Mouse (Mus musculus): ENCODE data around the gene Mycbpap. TPM values are rescaled to one million over a fixed set of nuclear protein-coding genes. Genes with fewer than 3 reads are reported as not detected.
A peak's percentile ranks its signal among the peaks of the same experiment; 100 is the strongest.

The Mycbpap gene
- total RNA-seq, 2 experiments from 2014 or later, result 5.9 to 6.3 TPM

DNA sequence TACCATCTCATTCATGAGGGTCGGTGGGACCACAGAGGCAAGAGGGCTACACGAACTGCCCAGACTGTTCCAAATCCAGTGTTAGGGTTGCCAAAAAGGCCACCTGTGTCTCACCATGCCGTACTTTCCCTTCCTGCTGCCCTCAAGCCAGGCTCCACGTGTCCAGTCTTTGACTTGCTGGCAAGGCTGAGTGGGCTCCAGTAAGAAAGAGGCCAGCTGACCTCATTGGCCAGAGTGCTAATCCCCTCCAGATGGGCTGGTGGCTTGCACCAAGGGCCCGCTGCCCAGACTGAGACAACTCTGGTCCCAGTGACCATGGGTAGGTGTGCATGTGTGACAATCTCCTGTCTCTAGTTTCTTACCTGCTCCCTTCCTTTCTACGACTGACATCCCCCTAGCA is 43.9 kb downstream of the Mycbpap start:
- DNase-seq, result no peak

DNA sequence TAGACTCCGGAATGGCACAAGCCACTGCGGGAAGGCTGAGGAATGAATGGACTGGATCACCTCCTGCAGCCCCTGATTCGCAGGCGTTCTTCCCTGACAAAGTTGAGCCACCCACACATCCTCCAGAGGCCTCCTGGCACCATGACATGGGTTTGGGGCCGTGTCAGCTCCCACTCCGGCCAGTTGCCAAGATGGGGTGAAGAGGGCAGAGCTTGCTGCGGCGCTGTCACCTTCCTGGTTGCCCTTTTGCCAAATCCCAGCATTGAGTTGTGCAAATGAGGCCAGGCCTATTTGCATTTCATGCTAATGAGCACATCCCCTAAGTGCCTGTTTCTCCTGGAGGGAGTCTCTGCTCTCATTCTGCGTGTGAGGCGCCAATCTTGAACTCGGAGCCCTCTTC is 45.8 kb downstream of the Mycbpap start:
- DNase-seq, result no peak

DNA sequence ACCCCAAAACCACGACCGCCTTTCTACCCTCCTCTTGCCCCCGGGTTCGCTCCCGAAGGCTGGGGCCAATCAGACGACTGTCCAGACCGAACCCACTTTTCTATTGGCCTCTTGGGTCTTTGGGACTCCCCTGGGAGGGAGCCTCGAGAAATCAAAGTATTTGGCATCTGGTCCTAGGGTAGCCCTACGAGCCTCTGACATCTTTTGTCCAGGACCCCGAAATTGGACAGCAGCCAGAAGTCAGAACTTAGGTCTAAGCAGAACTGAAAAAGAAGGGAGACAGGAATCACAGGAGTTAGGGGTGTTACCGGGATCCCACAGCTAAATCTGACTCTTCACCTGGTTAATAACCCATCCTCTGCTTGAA is 47.0 kb downstream of the Mycbpap start:
- no peak for DNase-seq

DNA sequence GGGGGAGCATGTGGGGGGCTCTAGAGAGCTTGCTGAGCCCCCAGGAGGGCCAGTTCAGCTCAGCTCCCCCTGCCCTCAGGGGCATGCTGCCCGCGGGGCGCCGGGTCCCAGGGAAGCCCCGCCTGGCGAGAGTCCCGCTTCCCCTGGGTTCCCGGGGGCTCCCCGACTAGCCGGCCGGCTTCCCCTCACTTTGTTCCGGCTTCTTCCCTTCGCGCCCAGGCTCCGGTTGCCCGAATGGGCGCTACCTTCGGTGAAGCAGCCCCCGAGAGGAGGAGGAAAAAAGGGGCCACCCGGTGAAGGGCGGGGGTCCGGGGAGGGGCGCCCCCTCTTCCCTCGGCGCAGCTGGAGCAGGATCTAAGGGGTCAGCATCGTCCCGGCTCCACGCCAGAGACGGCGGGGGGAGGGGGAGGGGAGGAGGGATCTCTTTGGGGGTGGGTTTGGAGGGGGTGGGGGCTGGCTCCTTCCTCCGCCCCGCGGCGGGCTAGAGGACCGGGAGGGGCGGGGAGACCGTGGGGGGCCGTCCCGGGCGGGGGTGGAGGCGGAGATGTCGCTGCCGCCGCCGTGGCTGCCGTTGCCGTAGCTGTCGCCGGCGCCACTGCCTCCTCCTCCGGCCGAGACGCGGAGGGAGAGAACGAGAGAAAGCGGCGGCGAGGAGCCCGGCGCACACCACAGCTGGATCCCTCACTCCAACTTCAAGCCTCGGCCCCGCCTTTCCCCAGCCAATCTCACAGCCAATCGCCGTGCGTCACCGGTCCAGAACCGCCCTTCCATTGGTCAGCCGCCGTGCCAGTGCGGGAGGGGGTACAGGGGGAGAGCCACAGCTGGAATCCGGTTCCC is 47.6 kb downstream of the Mycbpap start, which contains the start of gene Cacna1g:
Gene Cacna1g (minus strand): TSS at position 492 of the 837 bp plus-strand sequence.
- DNase-seq, result peak; percentile 93

DNA sequence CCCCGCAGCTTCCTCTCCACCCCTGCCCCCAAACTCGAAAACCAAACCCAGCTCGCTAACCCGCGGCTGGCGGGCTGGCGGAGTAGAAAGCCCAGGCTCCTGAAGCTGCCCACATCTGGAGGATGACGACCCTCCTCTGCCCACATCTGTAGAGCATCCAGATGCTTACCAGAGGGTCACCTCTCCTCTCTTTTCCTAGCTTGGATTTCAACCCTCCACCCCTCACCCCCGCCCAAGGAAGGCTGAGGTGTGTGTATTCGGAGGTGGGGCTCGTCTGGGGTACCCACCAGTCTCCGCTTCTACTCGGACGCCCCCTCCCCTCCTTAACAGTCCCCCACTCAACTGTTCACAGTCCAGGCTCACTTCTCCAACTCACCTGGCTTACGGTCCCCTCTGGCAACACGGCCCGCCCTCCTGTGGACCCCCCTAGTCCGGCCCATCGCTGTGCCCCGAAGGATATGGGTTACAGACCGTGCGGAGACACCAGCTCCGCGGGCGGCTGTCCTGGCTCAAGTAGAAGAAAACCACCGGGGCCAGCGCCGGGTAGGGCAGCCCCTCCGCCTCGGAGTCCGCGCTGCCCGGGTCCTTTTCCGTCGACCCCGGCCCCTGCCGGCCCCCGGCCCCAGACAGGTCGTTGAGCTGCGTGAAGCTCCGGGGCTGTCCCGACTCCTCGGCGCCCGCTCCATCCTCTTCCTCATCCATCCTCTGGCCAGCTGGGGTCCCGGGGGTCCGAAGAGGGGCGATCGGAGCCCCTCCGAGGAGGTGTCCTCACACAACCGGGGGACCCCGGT is 48.4 kb downstream of the Mycbpap start:
- DNase-seq, result peak; percentile 37

DNA sequence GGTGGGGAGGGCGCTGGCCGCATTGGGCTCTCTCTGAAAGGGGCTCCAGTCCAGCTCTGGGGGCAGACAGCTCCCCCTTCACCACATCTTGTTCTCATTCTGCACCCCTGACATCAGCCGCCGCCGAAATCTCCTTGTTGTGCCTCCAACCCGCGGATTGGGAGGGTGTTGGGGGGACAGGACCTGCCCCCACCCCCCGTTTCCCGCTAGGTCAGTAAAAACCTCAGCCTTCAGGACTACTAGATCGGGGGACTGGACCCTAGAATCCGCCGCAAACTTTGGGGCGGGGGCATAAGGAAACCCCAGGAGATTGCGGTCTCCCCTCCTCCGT is 49.0 kb downstream of the Mycbpap start:
- no peak for DNase-seq

DNA sequence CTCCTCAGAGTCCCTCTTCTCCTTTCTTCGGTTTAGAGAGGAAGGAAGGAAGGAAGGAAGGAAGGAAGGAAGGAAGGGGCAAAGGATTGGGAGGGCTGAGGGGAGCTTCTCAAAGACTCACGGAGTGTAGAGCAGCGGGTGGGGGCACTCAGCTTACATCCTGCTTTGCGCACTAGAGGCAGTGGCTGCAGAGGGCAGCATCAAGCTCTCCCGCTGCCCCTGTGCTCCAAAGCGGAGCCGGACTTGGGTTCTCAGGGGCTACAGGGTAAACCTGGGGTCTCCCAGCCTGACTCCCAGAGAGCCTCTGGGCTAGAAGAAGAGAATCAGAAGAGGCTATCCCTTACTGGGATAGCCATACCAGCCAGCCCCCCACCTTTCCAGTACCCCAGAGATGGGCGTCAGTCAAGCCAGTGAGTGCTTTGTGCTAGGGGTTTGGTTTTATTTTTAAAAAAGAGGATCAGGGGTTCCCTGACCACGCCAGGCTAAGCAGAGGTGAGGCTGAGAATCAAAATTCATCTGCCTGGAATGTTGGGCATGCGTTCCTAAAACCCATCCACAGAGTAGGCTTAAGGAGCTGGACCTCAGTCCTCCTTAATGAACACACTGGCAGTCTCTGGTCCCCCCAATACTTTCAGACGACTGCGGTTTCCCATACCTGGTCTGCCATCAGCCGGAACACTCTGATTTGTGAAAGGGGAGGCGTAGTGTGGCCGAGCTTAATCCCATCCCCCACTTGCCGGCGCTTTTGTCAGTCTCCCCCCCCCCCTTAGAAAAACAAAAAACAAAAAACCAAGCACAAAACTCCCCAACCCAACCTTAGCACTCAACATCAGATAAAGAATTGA is 49.6 kb downstream of the Mycbpap start:
- no peak for DNase-seq

DNA sequence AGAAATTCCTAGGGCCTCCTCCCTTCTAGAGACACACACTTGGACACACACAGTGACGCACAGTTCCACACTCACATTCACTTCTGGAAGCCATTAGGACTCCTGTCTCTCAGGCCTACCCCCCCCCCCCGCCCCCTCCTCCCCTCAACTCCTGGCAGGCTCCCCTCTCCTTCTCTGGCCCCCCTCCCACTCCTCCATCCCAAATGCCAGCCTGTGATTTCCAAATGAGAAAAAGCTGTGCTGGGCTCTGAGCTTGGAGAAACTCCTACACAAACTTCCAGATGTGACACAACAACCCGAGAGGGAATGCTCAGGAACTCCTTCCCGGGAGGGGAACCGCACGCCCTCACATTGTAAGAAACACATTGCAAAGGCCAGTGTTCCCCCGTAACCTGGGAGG is 51.2 kb downstream of the Mycbpap start:
- no peak for DNase-seq

DNA sequence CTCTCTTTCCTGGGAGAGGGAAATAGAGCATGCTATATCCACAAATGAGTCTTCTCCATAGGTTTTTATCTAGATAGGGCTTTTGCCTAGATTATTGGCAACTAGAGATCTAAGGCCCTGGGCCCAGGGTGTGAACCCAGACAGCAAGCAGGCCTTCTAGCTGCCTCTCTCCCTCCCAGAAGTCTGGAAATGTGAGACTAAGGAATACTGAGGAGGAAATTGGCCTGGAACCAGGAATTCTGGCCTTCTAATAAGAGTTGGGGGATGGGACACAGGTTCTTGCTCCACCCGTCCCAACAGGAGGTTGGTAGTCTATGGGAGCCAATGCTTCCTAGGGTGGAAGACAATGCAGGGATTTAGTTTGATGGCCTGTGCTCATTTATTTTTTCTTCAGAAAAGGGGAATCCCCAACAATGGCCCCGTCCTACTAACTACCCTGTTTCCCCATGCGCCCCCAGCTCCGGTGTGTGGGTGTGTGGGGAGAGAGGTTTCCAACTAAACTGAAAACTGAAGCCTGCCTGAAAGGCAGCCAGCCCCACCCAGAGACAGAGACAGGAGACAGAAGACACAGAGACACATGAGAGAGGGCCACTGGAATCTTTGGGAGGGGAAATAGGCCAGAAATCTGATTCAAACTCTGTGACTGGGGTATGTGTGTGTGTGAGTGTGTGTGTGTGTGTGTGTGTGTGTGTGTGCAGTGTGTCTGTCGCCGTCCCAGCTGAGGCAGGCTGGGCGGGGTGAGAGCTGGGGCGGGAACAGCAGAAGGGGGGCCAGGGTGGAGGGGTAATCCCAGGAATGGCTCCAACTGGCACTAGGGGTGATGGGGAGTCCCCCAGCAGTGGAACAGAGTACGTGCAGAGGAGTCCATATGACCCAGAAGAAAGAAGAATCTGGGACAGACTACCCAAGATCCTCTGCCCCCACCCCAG is 52.1 kb downstream of the Mycbpap start:
- peak; percentile 59 for DNase-seq

DNA sequence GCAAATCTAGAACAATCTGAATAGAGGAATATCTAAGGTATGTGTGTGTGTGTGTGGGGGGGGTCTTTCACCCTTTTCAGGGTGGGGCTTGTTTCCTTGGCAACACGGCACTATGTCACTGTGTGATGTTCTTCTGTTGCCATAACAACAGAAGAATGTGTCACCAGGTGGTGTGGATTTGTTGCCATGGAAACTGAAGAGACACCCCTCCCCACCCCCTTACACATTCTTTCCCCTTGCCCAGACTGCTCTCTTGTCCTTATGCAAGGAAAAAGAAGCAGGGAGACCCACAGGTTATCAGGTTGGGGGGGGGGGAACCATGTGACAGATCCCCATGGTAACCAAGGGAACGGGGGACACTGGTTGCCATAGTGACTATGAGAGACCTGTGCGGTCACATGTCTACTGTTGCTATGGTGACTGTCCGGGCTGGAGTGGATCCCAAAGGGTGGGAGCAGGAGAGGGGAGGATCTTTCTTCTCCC is 52.9 kb downstream of the Mycbpap start:
- DNase-seq, result no peak

DNA sequence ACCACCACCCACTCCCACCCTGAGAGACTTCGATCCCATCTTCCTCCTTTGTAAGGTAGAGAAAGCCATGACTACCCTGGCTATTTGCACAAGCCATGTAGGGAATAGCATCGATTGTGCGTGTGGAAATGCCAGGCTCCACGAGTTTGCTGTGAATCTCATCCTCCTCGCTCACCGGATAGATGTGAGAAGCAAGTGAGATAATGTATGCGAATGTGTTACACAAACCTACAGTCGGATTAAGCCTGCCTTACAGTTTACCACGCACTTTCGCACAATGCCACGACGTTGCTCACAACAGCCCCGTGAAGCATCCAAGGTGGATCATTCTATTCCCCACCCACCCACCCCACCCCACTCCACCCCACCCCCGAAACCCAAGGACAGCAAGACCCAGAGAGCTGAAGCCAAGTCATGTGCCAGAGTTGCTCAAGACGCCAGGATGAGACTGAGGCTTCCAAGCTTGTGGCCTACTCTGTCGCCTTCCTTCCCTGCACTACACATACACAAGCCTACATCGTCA is 55.1 kb downstream of the Mycbpap start:
- no peak for DNase-seq

DNA sequence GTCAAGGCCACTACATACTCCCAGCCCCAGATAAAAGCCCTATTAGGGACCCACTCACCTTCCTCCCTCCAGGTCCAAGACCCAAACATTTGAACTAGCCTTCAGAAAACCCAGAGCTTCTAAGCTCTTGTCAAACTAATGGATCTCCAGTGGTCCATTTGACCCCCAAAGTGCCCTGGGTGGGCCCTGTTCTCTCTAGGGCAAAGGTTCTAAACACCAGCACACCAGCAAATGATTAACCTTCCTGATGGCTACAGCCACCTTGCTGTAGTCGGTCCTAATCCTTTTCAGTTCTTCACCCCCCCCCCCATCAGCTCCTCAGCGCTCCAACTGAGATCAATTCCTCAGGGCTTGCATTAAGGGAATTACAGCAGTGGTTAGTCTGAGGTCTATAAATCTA is 57.4 kb downstream of the Mycbpap start:
- no peak for DNase-seq

DNA sequence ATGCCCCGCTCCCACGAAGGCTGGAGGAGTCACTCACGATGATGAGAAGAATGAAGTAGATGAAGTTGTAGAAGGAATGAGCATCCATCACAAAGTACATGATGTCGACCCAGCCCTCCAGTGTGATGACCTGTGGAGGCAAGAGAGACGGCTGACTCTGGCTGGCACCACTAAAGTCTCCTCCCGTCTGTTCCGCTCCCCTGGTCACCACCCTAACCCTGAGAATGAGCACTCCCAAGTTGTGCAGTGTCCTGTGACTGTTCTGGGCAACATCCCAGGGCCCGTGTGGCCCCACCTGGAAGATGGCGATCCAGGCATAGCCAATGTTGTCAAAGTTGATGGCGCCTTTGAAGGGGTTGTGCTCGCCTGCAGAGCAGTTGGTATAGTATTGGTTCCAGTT is 59.7 kb downstream of the Mycbpap start:
- DNase-seq, result no peak

DNA sequence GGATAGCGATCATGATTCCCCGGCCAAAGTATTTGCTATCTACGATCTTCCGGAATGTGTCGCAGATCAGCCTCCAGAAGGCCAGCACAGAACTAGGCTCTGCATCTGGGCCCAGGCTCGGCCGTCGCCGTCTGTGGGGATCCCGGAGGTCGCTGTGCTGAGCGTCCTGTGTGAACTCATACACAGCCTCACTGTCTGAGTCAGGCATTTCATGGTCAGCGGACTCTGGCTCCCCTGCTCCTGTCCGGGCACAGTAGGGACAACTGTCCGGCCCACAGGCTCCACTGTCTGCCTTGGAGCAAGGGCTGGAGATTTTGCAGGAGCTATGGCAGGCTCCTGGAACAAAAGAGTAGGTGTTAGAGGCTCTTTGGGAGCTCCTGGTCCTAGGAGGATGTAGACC is 64.5 kb downstream of the Mycbpap start:
- DNase-seq, result no peak

DNA sequence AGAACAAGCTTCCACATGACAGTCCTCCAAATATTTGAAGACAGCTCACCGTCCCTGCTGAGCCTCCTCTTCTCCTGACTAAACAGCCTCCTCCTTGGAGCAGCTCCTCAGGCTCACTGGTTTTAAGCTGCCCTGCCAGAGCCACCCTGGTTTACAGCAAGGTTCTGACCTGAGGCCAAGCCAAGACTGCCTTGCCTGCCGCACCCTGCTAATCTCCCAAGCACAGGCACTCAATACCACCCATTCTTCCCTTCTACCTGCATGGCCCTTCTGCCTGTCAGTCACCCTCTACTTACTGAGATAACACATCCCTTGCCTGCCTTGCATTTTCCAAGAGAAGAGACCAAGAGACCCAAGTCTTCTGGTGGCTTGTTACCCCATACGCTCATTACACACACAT is 65.2 kb downstream of the Mycbpap start:
- DNase-seq, result no peak

DNA sequence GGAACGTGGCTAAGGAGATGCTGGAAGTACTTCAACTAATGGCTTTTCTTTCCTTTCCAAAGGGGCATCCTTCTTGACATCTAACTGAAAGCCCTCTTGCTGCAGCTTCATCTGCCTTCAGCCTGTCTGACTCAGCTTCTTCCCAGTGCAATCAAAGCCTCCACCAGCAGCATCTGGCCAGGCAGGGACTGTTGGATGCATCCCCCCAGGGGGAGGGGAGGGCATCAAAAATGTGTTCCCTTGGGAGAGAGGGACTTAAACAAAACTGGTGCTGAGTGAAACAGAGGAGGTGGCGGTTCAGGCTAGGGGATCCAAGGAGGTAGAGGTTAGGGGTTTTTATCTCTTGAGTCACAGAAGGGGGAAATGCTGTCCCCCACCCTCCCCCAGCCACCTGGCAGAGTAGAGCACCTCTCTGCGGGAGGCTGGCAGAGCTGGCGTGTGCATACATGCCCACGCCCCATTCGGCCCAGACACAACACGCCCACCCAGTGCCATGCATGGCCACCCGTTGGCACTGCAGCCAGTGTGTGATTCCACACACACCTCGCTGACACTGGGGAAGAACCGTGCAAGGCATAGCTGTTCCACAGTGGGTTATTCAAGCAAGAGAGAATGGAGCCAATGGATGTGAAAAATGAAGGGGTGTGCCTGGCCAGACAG is 66.3 kb downstream of the Mycbpap start:
- no peak for DNase-seq

DNA sequence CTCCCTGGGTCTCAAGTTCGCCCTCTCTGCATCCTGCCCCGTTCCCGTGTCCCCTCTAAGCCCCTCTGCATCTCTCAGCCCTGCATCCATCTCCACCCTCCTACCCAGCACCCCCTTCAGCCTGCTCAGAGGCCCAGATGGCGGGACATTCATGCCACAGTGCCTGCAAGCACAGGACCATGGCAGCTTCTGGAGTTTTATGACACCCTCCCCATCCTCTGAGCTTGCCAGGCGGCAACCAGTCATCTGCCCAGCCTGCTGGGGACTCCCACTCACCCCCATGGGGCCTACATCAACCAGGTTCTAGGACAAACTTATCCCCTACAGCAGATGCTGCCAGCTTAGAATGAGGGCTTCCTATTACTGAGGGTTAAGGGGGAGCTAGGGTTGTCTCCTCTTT is 66.8 kb downstream of the Mycbpap start:
- no peak for DNase-seq

Data from heart, postnatal 4 days (tissue).